Mouse (Mus musculus): ENCODE results near the gene Rora. TPM values are rescaled to one million over a fixed set of nuclear protein-coding genes. Genes with fewer than 3 reads are reported as not detected.

The Rora gene
- polyA plus RNA-seq, 1 experiment from 2014 or later, result 4.4 TPM

GRCm38 (mm10) chr9:68993881-68994280 lies 340.3 kb downstream of the Rora start:
- Histone ChIP-seq H3K4me1 (replicated peaks; ENCODE audit: control insufficient read depth, insufficient read depth, low read length) (no peaks in the 10 kb centered on the region), H3K9me3 (ENCODE audit: control insufficient read depth, low read length) (0 out of 2 replicates have a peak, but pooled peaks cover 5% of the 10 kb centered on the region), H3K27ac (ENCODE audit: low read depth) (no peak overlapping the region), H3K27me3 (replicated peaks; ENCODE audit: control insufficient read depth, insufficient read depth, low read length) (no peaks in the 10 kb centered on the region), H3K4me2 (ENCODE audit: low read length) (no peak overlapping the region), H3K36me3 (ENCODE audit: control insufficient read depth, insufficient read depth, low read length) (no peaks in the 10 kb centered on the region), H3K9ac (ENCODE audit: low read length) (no peak overlapping the region), H3K4me3 (ENCODE audit: low read depth, low read length) (no peak overlapping the region)
- WGBS, result 63% methylated on average over 2 of the region's 2 CpGs
- DNase-seq (ENCODE audit: low spot score) (no peak), ATAC-seq (replicated peaks; ENCODE audit: low FRiP score, low TSS enrichment, low read depth) (no peak)

GRCm38 (mm10) chr9:68998961-68999360 lies 345.4 kb downstream of the Rora start:
- ATAC-seq (replicated peaks; ENCODE audit: low FRiP score, low TSS enrichment, low read depth) (no peak), DNase-seq (ENCODE audit: low spot score) (no peak)
- Histone ChIP-seq H3K4me3 (ENCODE audit: low read depth, low read length) (no peak overlapping the region), H3K27ac (ENCODE audit: low read depth) (no peak overlapping the region), H3K9me3 (ENCODE audit: control insufficient read depth, low read length) (0 out of 2 replicates have a peak, but pooled peaks cover 5% of the 10 kb centered on the region), H3K9ac (ENCODE audit: low read length) (no peak overlapping the region), H3K36me3 (ENCODE audit: control insufficient read depth, insufficient read depth, low read length) (no peaks in the 10 kb centered on the region), H3K4me1 (replicated peaks; ENCODE audit: control insufficient read depth, insufficient read depth, low read length) (no peaks in the 10 kb centered on the region; the same call in 1 of the 2 replicates), H3K4me2 (ENCODE audit: low read length) (no peak overlapping the region), H3K27me3 (replicated peaks; ENCODE audit: control insufficient read depth, insufficient read depth, low read length) (no peaks in the 10 kb centered on the region)
- WGBS, result 82% methylated on average over 9 of the region's 9 CpGs

- no peak overlapping the region for H3K4me2 ChIP-seq (ENCODE audit: low read length)
- no peak overlapping the region for H3K27ac ChIP-seq (ENCODE audit: low read depth)
- H3K36me3 ChIP-seq (ENCODE audit: control insufficient read depth, insufficient read depth, low read length), result no peaks in the 10 kb centered on the region
- no peaks in the 10 kb centered on the region; the same call in 1 of the 2 replicates for H3K4me1 ChIP-seq (replicated peaks; ENCODE audit: control insufficient read depth, insufficient read depth, low read length)
- 76% methylated on average over 9 of the region's 9 CpGs for WGBS
- no peak overlapping the region for H3K9ac ChIP-seq (ENCODE audit: low read length)
- no peak for ATAC-seq (replicated peaks; ENCODE audit: low FRiP score, low TSS enrichment, low read depth)
- no peaks in the 10 kb centered on the region for H3K27me3 ChIP-seq (replicated peaks; ENCODE audit: control insufficient read depth, insufficient read depth, low read length)
- no peaks in the 10 kb centered on the region for H3K9me3 ChIP-seq (ENCODE audit: control insufficient read depth, low read length)
- DNase-seq (ENCODE audit: low spot score), result no peak
- H3K4me3 ChIP-seq (ENCODE audit: low read depth, low read length), result no peak overlapping the region
Measured at GRCm38 (mm10) chr9:69004514-69004913, 350.9 kb downstream of the Rora start.

GRCm38 (mm10) chr9:69006666-69007065 lies 353.1 kb downstream of the Rora start:
- no peak overlapping the region for H3K27ac ChIP-seq (ENCODE audit: low read depth)
- no peak overlapping the region for H3K9ac ChIP-seq (ENCODE audit: low read length)
- no peaks in the 10 kb centered on the region for H3K27me3 ChIP-seq (replicated peaks; ENCODE audit: control insufficient read depth, insufficient read depth, low read length)
- DNase-seq (ENCODE audit: low spot score) (no peak), ATAC-seq (replicated peaks; ENCODE audit: low FRiP score, low TSS enrichment, low read depth) (no peak)
- 66% methylated on average over 3 of the region's 3 CpGs for WGBS
- no peaks in the 10 kb centered on the region; the same call in 1 of the 2 replicates for H3K4me1 ChIP-seq (replicated peaks; ENCODE audit: control insufficient read depth, insufficient read depth, low read length)
- H3K9me3 ChIP-seq (ENCODE audit: control insufficient read depth, low read length), result no peaks in the 10 kb centered on the region
- no peak overlapping the region for H3K4me3 ChIP-seq (ENCODE audit: low read depth, low read length)
- no peak overlapping the region for H3K4me2 ChIP-seq (ENCODE audit: low read length)
- no peaks in the 10 kb centered on the region for H3K36me3 ChIP-seq (ENCODE audit: control insufficient read depth, insufficient read depth, low read length)

- 79% methylated on average over 2 of the region's 2 CpGs for WGBS
- H3K27ac ChIP-seq (ENCODE audit: low read depth), result no peak overlapping the region
- H3K36me3 ChIP-seq (ENCODE audit: control insufficient read depth, insufficient read depth, low read length), result no peaks in the 10 kb centered on the region
- ATAC-seq (replicated peaks; ENCODE audit: low FRiP score, low TSS enrichment, low read depth) (no peak), DNase-seq (ENCODE audit: low spot score) (no peak)
- no peaks in the 10 kb centered on the region for H3K9me3 ChIP-seq (ENCODE audit: control insufficient read depth, low read length)
- H3K9ac ChIP-seq (ENCODE audit: low read length), result no peak overlapping the region
- H3K4me1 ChIP-seq (replicated peaks; ENCODE audit: control insufficient read depth, insufficient read depth, low read length), result no peaks in the 10 kb centered on the region
- no peak overlapping the region for H3K4me2 ChIP-seq (ENCODE audit: low read length)
- no peaks in the 10 kb centered on the region for H3K27me3 ChIP-seq (replicated peaks; ENCODE audit: control insufficient read depth, insufficient read depth, low read length)
- no peak overlapping the region for H3K4me3 ChIP-seq (ENCODE audit: low read depth, low read length)
Measured at GRCm38 (mm10) chr9:69008706-69009105, 355.1 kb downstream of the Rora start.

GRCm38 (mm10) chr9:69010886-69011285 lies 357.3 kb downstream of the Rora start:
- DNase-seq (ENCODE audit: low spot score) (no peak), ATAC-seq (replicated peaks; ENCODE audit: low FRiP score, low TSS enrichment, low read depth) (no peak)
- no peak overlapping the region for H3K9ac ChIP-seq (ENCODE audit: low read length)
- H3K27me3 ChIP-seq (replicated peaks; ENCODE audit: control insufficient read depth, insufficient read depth, low read length), result no peaks in the 10 kb centered on the region
- 62% methylated on average over 5 of the region's 5 CpGs for WGBS
- no peak overlapping the region for H3K4me2 ChIP-seq (ENCODE audit: low read length)
- H3K9me3 ChIP-seq (ENCODE audit: control insufficient read depth, low read length), result no peaks in the 10 kb centered on the region
- no peaks in the 10 kb centered on the region for H3K4me1 ChIP-seq (replicated peaks; ENCODE audit: control insufficient read depth, insufficient read depth, low read length)
- no peak overlapping the region for H3K27ac ChIP-seq (ENCODE audit: low read depth)
- H3K36me3 ChIP-seq (ENCODE audit: control insufficient read depth, insufficient read depth, low read length), result no peaks in the 10 kb centered on the region
- no peak overlapping the region for H3K4me3 ChIP-seq (ENCODE audit: low read depth, low read length)

- H3K4me2 ChIP-seq (ENCODE audit: low read length), result no peak overlapping the region
- H3K9ac ChIP-seq (ENCODE audit: low read length), result no peak overlapping the region
- H3K27ac ChIP-seq (ENCODE audit: low read depth), result no peak overlapping the region
- no peaks in the 10 kb centered on the region for H3K4me1 ChIP-seq (replicated peaks; ENCODE audit: control insufficient read depth, insufficient read depth, low read length)
- WGBS, result 90% methylated on average over 7 of the region's 7 CpGs
- no peaks in the 10 kb centered on the region for H3K9me3 ChIP-seq (ENCODE audit: control insufficient read depth, low read length)
- no peaks in the 10 kb centered on the region for H3K36me3 ChIP-seq (ENCODE audit: control insufficient read depth, insufficient read depth, low read length)
- DNase-seq (ENCODE audit: low spot score), result no peak
- H3K27me3 ChIP-seq (replicated peaks; ENCODE audit: control insufficient read depth, insufficient read depth, low read length), result no peaks in the 10 kb centered on the region
- ATAC-seq (replicated peaks; ENCODE audit: low FRiP score, low TSS enrichment, low read depth), result no peak
- H3K4me3 ChIP-seq (ENCODE audit: low read depth, low read length), result no peak overlapping the region
Measured at GRCm38 (mm10) chr9:69013186-69013715, 359.7 kb downstream of the Rora start.

GRCm38 (mm10) chr9:69014203-69014602 lies 360.6 kb downstream of the Rora start:
- Histone ChIP-seq H3K4me2 (ENCODE audit: low read length) (no peak overlapping the region), H3K9me3 (ENCODE audit: control insufficient read depth, low read length) (no peaks in the 10 kb centered on the region), H3K4me3 (ENCODE audit: low read depth, low read length) (no peak overlapping the region), H3K36me3 (ENCODE audit: control insufficient read depth, insufficient read depth, low read length) (no peaks in the 10 kb centered on the region), H3K4me1 (replicated peaks; ENCODE audit: control insufficient read depth, insufficient read depth, low read length) (no peaks in the 10 kb centered on the region), H3K27me3 (replicated peaks; ENCODE audit: control insufficient read depth, insufficient read depth, low read length) (no peaks in the 10 kb centered on the region), H3K27ac (ENCODE audit: low read depth) (no peak overlapping the region), H3K9ac (ENCODE audit: low read length) (no peak overlapping the region)
- WGBS, result 92% methylated on average over 2 of the region's 2 CpGs
- ATAC-seq (replicated peaks; ENCODE audit: low FRiP score, low TSS enrichment, low read depth), result no peak
- no peak for DNase-seq (ENCODE audit: low spot score)

- Histone ChIP-seq H3K36me3 (ENCODE audit: control insufficient read depth, insufficient read depth, low read length) (no peaks in the 10 kb centered on the region), H3K9me3 (ENCODE audit: control insufficient read depth, low read length) (no peaks in the 10 kb centered on the region), H3K9ac (ENCODE audit: low read length) (no peak overlapping the region), H3K4me3 (ENCODE audit: low read depth, low read length) (no peak overlapping the region), H3K27me3 (replicated peaks; ENCODE audit: control insufficient read depth, insufficient read depth, low read length) (no peaks in the 10 kb centered on the region), H3K4me1 (replicated peaks; ENCODE audit: control insufficient read depth, insufficient read depth, low read length) (no peaks in the 10 kb centered on the region), H3K4me2 (ENCODE audit: low read length) (no peak overlapping the region), H3K27ac (ENCODE audit: low read depth) (no peak overlapping the region)
- DNase-seq (ENCODE audit: low spot score), result no peak
- no peak for ATAC-seq (replicated peaks; ENCODE audit: low FRiP score, low TSS enrichment, low read depth)
- 87% methylated on average over 4 of the region's 4 CpGs for WGBS
Measured at GRCm38 (mm10) chr9:69020381-69020780, 366.8 kb downstream of the Rora start.

Measured in intestine, embryonic 14.5 days (tissue).